In the genomic region with DNA sequence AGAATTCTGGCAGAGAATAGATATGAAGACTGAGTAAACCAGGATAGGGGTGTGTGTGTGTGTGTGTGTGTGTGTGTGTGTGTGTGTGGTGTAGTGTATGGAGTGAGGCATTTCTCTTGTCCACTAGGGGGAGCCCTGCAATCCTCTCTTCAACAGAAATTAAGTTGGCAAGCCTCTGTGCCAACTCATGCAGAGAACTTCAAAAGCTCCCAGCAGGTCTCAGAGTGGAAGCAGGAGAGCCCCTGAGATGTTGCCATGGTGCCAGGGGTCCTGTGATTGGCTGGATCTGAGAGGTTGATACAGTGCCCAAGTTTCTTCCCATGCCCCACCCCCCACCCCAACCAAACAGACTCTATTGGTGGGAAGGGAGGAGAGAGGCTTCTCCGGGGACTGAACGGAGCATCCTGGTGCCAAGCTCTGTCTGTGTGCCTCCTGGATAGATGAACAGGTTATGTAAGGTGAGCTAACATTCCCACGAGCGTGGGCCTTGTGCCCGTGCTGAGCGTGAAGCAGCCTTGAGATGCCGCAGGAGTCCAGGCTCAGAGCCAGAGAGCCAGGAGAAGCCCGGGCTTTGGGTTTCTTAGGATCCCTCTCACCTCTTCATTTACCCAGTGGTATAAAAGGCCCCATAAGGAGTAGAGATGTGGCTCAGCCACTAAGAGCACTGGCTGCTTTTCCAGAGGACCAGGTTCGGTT, we compare ENCODE assay signal across 17 mouse cellular contexts.
DNase-seq lines count a peak whose midpoint lies in the region; ATAC-seq and TF ChIP-seq lines count a peak whose summit lies in the region.
"Had no signal": no experiment of that assay in that cellular context is flagged by ENCODE, and none has a peak within 500 bp of the region (broad histone marks: within the 10 kb centered on the region; RNA-seq: fewer than 3 reads in every experiment).

No protein-coding gene starts in this region.

- TF ChIP-seq CTCF in midbrain, postnatal 0 days (IDR thresholded peaks at IDR 0.05): peak; percentile 41

- H3K36me3 ChIP-seq in hindbrain, embryonic 13.5 days: no peaks in the 10 kb centered on the region
- peaks cover 18% of the 10 kb centered on the region for H3K36me3 ChIP-seq in hindbrain, embryonic 10.5 days
- no peaks in the 10 kb centered on the region for H3K36me3 ChIP-seq in midbrain, postnatal 0 days (ENCODE audit: insufficient read depth, low read length)
- no peaks in the 10 kb centered on the region for H3K36me3 ChIP-seq in midbrain, embryonic 16.5 days (ENCODE audit: control insufficient read depth, insufficient read depth, low read length)
- H3K36me3 ChIP-seq: embryonic facial prominence, embryonic 10.5 days; limb, embryonic 13.5 days had no signal

- no peak for DNase-seq in hindbrain, embryonic 10.5 days (ENCODE audit: low spot score)
- peak; percentile 85 for DNase-seq in midbrain, postnatal 0 days (ENCODE audit: low spot score)
- peak; percentile 74 for DNase-seq in ZHBTc4 (ENCODE audit: low read depth, low spot score)
- DNase-seq in retina, postnatal 1 day: peak; percentile 48
- DNase-seq in heart, adult 9 months (ENCODE audit: low spot score in 2 of 2): no peak
- DNase-seq in urinary bladder, adult 18-20 months (ENCODE audit: low spot score in 2 of 2): no peak
- DNase-seq: heart, adult 18-20 months; liver, postnatal 0 days; lung, postnatal 36 days; thymus, adult 2 months had no signal

- peaks cover 48% of the 10 kb centered on the region for H3K4me1 ChIP-seq in hindbrain, embryonic 13.5 days (replicated peaks)
- H3K4me1 ChIP-seq in hindbrain, embryonic 10.5 days (replicated peaks): peaks cover 48% of the 10 kb centered on the region
- peaks cover 4% of the 10 kb centered on the region for H3K4me1 ChIP-seq in midbrain, postnatal 0 days (ENCODE audit: insufficient read depth, low read length)
- H3K4me1 ChIP-seq in midbrain, embryonic 16.5 days (ENCODE audit: control insufficient read depth, insufficient read depth, low read length): peaks cover 12% of the 10 kb centered on the region; the same call in 1 of the 2 replicates

- ATAC-seq in hindbrain, embryonic 13.5 days (ENCODE audit: low FRiP score): no peak
- ATAC-seq in midbrain, postnatal 0 days (ENCODE audit: low FRiP score): 0 out of 2 replicates have a peak, but pooled peaks have one; percentile 28
- ATAC-seq in midbrain, embryonic 16.5 days: no peak
- ATAC-seq: CD4-positive, CD25-positive, alpha-beta regulatory T cell, adult 4 months; inflammation-experienced regulatory T-cells, adult 6 months; liver, postnatal 0 days had no signal

- no peak overlapping the region for H3K4me3 ChIP-seq in hindbrain, embryonic 13.5 days
- H3K4me3 ChIP-seq in hindbrain, embryonic 10.5 days: no peak overlapping the region
- no peak overlapping the region for H3K4me3 ChIP-seq in midbrain, postnatal 0 days (ENCODE audit: low read depth, low read length)
- no peak overlapping the region for H3K4me3 ChIP-seq in midbrain, embryonic 16.5 days (ENCODE audit: low read depth, low read length)
- H3K4me3 ChIP-seq: erythroblast, embryonic 14.5 days had no signal

- H3K27me3 ChIP-seq in hindbrain, embryonic 13.5 days: peaks cover 19% of the 10 kb centered on the region
- H3K27me3 ChIP-seq in hindbrain, embryonic 10.5 days (ENCODE audit: insufficient read depth, poor library complexity, severe bottlenecking): peaks cover 29% of the 10 kb centered on the region
- no peaks in the 10 kb centered on the region for H3K27me3 ChIP-seq in midbrain, postnatal 0 days (ENCODE audit: insufficient read depth, low read length)
- H3K27me3 ChIP-seq in midbrain, embryonic 16.5 days (ENCODE audit: control insufficient read depth, insufficient read depth, low read depth, low read length): peaks cover 5% of the 10 kb centered on the region; the same call in 1 of the 2 replicates

- no peak overlapping the region for H3K4me2 ChIP-seq in hindbrain, embryonic 13.5 days
- H3K4me2 ChIP-seq in midbrain, postnatal 0 days (ENCODE audit: low read depth, low read length, poor library complexity, severe bottlenecking): no peak overlapping the region
- no peak overlapping the region for H3K4me2 ChIP-seq in midbrain, embryonic 16.5 days (ENCODE audit: low read length)

- 88% methylated on average over 9 of the region's 9 CpGs for WGBS in hindbrain, embryonic 13.5 days
- WGBS in hindbrain, embryonic 10.5 days: 94% methylated on average over 9 of the region's 9 CpGs
- WGBS in midbrain, postnatal 0 days: 88% methylated on average over 9 of the region's 9 CpGs
- 91% methylated on average over 9 of the region's 9 CpGs for WGBS in midbrain, embryonic 16.5 days

- peak overlapping the region; percentile 5; the same call in 1 of the 2 replicates for H3K27ac ChIP-seq in hindbrain, embryonic 13.5 days
- no peak overlapping the region for H3K27ac ChIP-seq in hindbrain, embryonic 10.5 days
- no peak overlapping the region for H3K27ac ChIP-seq in midbrain, postnatal 0 days (ENCODE audit: low read depth, low read length)
- no peak overlapping the region for H3K27ac ChIP-seq in midbrain, embryonic 16.5 days (ENCODE audit: low read length)
- H3K27ac ChIP-seq: embryonic facial prominence, embryonic 10.5 days; limb, embryonic 13.5 days had no signal

- no peak overlapping the region for H3K9ac ChIP-seq in hindbrain, embryonic 13.5 days
- H3K9ac ChIP-seq in midbrain, postnatal 0 days (replicated peaks; ENCODE audit: low read length, poor library complexity, severe bottlenecking): no peak overlapping the region
- no peak overlapping the region for H3K9ac ChIP-seq in midbrain, embryonic 16.5 days (ENCODE audit: low read depth, low read length)
- H3K9ac ChIP-seq: limb, embryonic 13.5 days; liver, postnatal 0 days had no signal

- no peaks in the 10 kb centered on the region for H3K9me3 ChIP-seq in hindbrain, embryonic 13.5 days
- no peaks in the 10 kb centered on the region for H3K9me3 ChIP-seq in hindbrain, embryonic 10.5 days
- H3K9me3 ChIP-seq in midbrain, postnatal 0 days (ENCODE audit: low read length): no peaks in the 10 kb centered on the region
- no peaks in the 10 kb centered on the region for H3K9me3 ChIP-seq in midbrain, embryonic 16.5 days (replicated peaks; ENCODE audit: control insufficient read depth, low read length, poor library complexity, severe bottlenecking)
- H3K9me3 ChIP-seq: embryonic facial prominence, embryonic 10.5 days; limb, embryonic 13.5 days had no signal

Comparison
In these comparisons a context has a peak if more than half of its experiments do, and no peak if none do; other contexts are left out.
1. DNase-seq: peak in midbrain, postnatal 0 days (single experiment), ZHBTc4 (single experiment) and retina, postnatal 1 day (single experiment); none in hindbrain, embryonic 10.5 days (single experiment), heart, adult 9 months (0 of 2) and urinary bladder, adult 18-20 months (0 of 2).